Mouse (Mus musculus): Measurements from ENCODE around the gene Fbxo2. TPM values are rescaled to one million over a fixed set of nuclear protein-coding genes. Genes with fewer than 3 reads are reported as not detected.
A peak's percentile ranks its signal among the peaks of the same experiment; 100 is the strongest.

Fbxo2 gene
- polyA plus RNA-seq, 1 experiment from 2014 or later = not detected

DNA sequence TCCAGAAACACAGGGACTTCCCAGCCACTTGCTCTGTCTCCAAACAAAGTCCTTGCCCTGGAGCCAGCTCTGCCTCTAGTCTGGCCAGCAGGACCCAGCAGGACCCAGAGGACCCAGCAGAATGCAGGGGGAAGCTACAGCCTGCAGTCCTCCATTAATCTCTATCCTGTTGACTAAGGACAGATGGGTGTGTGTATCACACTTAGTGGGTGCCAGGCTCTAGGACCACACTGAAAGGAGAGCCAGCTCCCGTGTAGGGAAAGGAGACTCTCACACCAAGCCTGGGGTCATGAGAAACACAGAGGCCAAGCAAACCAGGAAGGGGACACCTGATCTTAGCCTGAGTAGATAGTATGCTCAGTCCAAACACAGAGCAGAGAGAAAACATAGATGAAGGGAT lies 32.2 kb upstream of the Fbxo2 start:
- ATAC-seq (no peak), DNase-seq (no peak)
- Histone ChIP-seq H3K4me1 (ENCODE audit: insufficient read depth) (no peaks in the 10 kb centered on the region; the same call in 1 of the 2 replicates), H3K4me2 (ENCODE audit: low read depth, low read length) (no peak overlapping the region), H3K27ac (ENCODE audit: low read depth) (no peak overlapping the region), H3K36me3 (replicated peaks; ENCODE audit: insufficient read depth, low read length) (no peaks in the 10 kb centered on the region), H3K4me3 (ENCODE audit: low read depth, low read length) (no peak overlapping the region), H3K9ac (replicated peaks) (no peak overlapping the region), H3K27me3 (ENCODE audit: insufficient read depth, low read length) (peaks cover 42% of the 10 kb centered on the region), H3K9me3 (ENCODE audit: low read length) (no peaks in the 10 kb centered on the region)
- TF ChIP-seq EP300 (IDR thresholded peaks at IDR 0.05; ENCODE audit: low read depth) = no peak
- TF ChIP-seq CTCF (IDR thresholded peaks at IDR 0.05; ENCODE audit: low read depth) = no peak
- WGBS (ENCODE audit: insufficient replicate concordance) = 58% methylated on average over 1 of the region's 1 CpGs

- ATAC-seq (no peak), DNase-seq (no peak)
- 24% methylated on average over 2 of the region's 2 CpGs for WGBS (ENCODE audit: insufficient replicate concordance)
- Histone ChIP-seq H3K27ac (ENCODE audit: low read depth) (no peak overlapping the region), H3K9ac (replicated peaks) (no peak overlapping the region), H3K36me3 (replicated peaks; ENCODE audit: insufficient read depth, low read length) (no peaks in the 10 kb centered on the region), H3K27me3 (ENCODE audit: insufficient read depth, low read length) (peaks cover 42% of the 10 kb centered on the region), H3K4me2 (ENCODE audit: low read depth, low read length) (no peak overlapping the region), H3K4me1 (ENCODE audit: insufficient read depth) (no peaks in the 10 kb centered on the region; the same call in 1 of the 2 replicates), H3K4me3 (ENCODE audit: low read depth, low read length) (no peak overlapping the region), H3K9me3 (ENCODE audit: low read length) (no peaks in the 10 kb centered on the region)
- TF ChIP-seq EP300 (IDR thresholded peaks at IDR 0.05; ENCODE audit: low read depth) (no peak), CTCF (IDR thresholded peaks at IDR 0.05; ENCODE audit: low read depth) (no peak)
Measured at GRCm38 (mm10) chr4:148128672-148129071, 31.7 kb upstream of the Fbxo2 start.

- Histone ChIP-seq H3K27ac (ENCODE audit: low read depth) (no peak within 1 kb of the TSS), H3K27me3 (ENCODE audit: insufficient read depth, low read length) (peaks cover 42% of the 10 kb centered on the region), H3K4me1 (ENCODE audit: insufficient read depth) (no peaks in the 10 kb centered on the region; the same call in 1 of the 2 replicates), H3K9me3 (ENCODE audit: low read length) (no peaks in the 10 kb centered on the region), H3K9ac (replicated peaks) (no peak within 1 kb of the TSS), H3K36me3 (replicated peaks; ENCODE audit: insufficient read depth, low read length) (no peaks in the 10 kb centered on the region), H3K4me2 (ENCODE audit: low read depth, low read length) (peak within 1 kb of the TSS; percentile 54), H3K4me3 (ENCODE audit: low read depth, low read length) (peak within 1 kb of the TSS; percentile 28)
- TF ChIP-seq EP300 (IDR thresholded peaks at IDR 0.05; ENCODE audit: low read depth) (no peak), CTCF (IDR thresholded peaks at IDR 0.05; ENCODE audit: low read depth) (no peak)
- WGBS (ENCODE audit: insufficient replicate concordance) = 2% methylated on average over 17 of the region's 18 CpGs
- ATAC-seq = no peak
- no peak for DNase-seq
Measured at GRCm38 (mm10) chr4:148130133-148130532, 30.3 kb upstream of the Fbxo2 start, which contains the start of gene Mad2l2. TSS of gene Mad2l2 (plus strand) at chr4:148130384.

GRCm38 (mm10) chr4:148130561-148131413 lies 29.6 kb upstream of the Fbxo2 start, which contains the start of gene Draxin:
TSS of gene Draxin (minus strand) at chr4:148130698.
- DNase-seq (no peak), ATAC-seq (peak; percentile 17; the same call in 1 of the 2 replicates)
- Histone ChIP-seq H3K36me3 (replicated peaks; ENCODE audit: insufficient read depth, low read length) (no peaks in the 10 kb centered on the region), H3K27me3 (ENCODE audit: insufficient read depth, low read length) (peaks cover 42% of the 10 kb centered on the region), H3K9me3 (ENCODE audit: low read length) (no peaks in the 10 kb centered on the region), H3K4me2 (ENCODE audit: low read depth, low read length) (peak within 1 kb of the TSS; percentile 54), H3K9ac (replicated peaks) (no peak within 1 kb of the TSS), H3K4me1 (ENCODE audit: insufficient read depth) (no peaks in the 10 kb centered on the region; the same call in 1 of the 2 replicates), H3K4me3 (ENCODE audit: low read depth, low read length) (peak within 1 kb of the TSS; percentile 28), H3K27ac (ENCODE audit: low read depth) (no peak within 1 kb of the TSS)
- WGBS (ENCODE audit: insufficient replicate concordance) = 4% methylated on average over 25 of the region's 87 CpGs
- no peak for TF ChIP-seq EP300 (IDR thresholded peaks at IDR 0.05; ENCODE audit: low read depth)
- no peak for TF ChIP-seq CTCF (IDR thresholded peaks at IDR 0.05; ENCODE audit: low read depth)

DNA sequence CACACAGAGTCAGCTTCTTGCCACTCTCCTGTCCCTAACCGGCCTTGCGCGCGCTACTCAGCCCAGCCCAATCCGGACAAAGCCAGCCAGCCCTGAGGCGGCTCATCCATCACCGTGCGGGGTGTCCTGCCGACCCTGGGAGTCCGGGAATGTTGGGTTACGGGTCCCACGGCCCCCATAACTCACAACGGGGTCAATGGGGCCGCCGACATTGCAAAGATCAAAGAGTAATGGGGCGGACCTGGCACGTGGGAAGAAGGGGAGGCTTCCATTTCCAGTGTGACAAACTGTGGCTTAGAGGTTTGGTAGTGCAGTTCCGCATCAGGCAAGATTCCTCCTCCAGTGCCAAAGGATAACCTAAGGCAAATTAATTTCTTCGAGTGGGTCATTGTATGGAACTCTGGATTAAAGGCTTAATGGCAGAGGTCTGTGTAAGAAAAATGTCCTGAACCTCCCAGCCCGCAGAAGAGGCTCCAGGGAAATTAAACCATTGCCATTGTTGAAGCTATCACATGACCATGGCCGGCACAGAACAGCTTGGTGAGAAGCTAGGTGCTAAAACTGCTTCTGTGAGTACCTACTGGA lies 28.8 kb upstream of the Fbxo2 start:
- peaks cover 42% of the 10 kb centered on the region for H3K27me3 ChIP-seq (ENCODE audit: insufficient read depth, low read length)
- H3K36me3 ChIP-seq (replicated peaks; ENCODE audit: insufficient read depth, low read length) = no peaks in the 10 kb centered on the region
- no peaks in the 10 kb centered on the region; the same call in 1 of the 2 replicates for H3K4me1 ChIP-seq (ENCODE audit: insufficient read depth)
- DNase-seq (no peak), ATAC-seq (no peak)
- no peaks in the 10 kb centered on the region for H3K9me3 ChIP-seq (ENCODE audit: low read length)
- WGBS (ENCODE audit: insufficient replicate concordance) = 5% methylated on average over 21 of the region's 21 CpGs
- H3K9ac ChIP-seq (replicated peaks) = no peak overlapping the region
- H3K4me2 ChIP-seq (ENCODE audit: low read depth, low read length) = no peak overlapping the region
- H3K4me3 ChIP-seq (ENCODE audit: low read depth, low read length) = no peak overlapping the region
- TF ChIP-seq EP300 (IDR thresholded peaks at IDR 0.05; ENCODE audit: low read depth) = no peak
- no peak for TF ChIP-seq CTCF (IDR thresholded peaks at IDR 0.05; ENCODE audit: low read depth)
- no peak overlapping the region for H3K27ac ChIP-seq (ENCODE audit: low read depth)

DNA sequence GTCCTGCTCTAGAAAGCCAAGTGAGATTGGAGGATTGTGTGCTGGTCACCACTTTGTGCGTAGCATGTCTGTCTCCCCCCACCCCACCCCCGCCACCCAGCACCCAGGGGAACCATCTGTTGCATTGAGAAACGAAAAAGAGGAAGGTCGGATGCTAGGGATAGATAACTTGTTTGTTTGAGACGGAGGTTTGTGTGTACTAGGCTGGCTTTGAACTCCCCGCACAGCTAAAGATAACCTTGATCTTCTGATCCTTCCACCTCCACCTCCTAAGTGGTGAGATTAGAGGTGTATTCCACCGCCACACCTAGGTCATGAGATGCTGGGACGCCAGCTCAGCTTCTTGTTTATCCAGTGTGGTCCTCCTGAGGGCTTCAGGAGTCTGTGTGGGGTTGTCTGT lies 25.4 kb upstream of the Fbxo2 start:
- Histone ChIP-seq H3K9ac (replicated peaks) (no peak overlapping the region), H3K4me3 (ENCODE audit: low read depth, low read length) (no peak overlapping the region), H3K27ac (ENCODE audit: low read depth) (no peak overlapping the region), H3K4me2 (ENCODE audit: low read depth, low read length) (no peak overlapping the region), H3K36me3 (replicated peaks; ENCODE audit: insufficient read depth, low read length) (no peaks in the 10 kb centered on the region), H3K9me3 (ENCODE audit: low read length) (no peaks in the 10 kb centered on the region), H3K27me3 (ENCODE audit: insufficient read depth, low read length) (peaks cover 47% of the 10 kb centered on the region), H3K4me1 (ENCODE audit: insufficient read depth) (peaks cover 5% of the 10 kb centered on the region)
- ATAC-seq = no peak
- TF ChIP-seq CTCF (IDR thresholded peaks at IDR 0.05; ENCODE audit: low read depth) (no peak), EP300 (IDR thresholded peaks at IDR 0.05; ENCODE audit: low read depth) (no peak)
- no peak for DNase-seq
- WGBS (ENCODE audit: insufficient replicate concordance) = 36% methylated on average over 8 of the region's 8 CpGs
